Mouse (Mus musculus): ENCODE data around the gene Rab5c. TPM values are rescaled to one million over a fixed set of nuclear protein-coding genes. Genes with fewer than 3 reads are reported as not detected.

Gene Rab5c
- polyA plus RNA-seq, 1 experiment from 2014 or later = 18.4 TPM

DNA sequence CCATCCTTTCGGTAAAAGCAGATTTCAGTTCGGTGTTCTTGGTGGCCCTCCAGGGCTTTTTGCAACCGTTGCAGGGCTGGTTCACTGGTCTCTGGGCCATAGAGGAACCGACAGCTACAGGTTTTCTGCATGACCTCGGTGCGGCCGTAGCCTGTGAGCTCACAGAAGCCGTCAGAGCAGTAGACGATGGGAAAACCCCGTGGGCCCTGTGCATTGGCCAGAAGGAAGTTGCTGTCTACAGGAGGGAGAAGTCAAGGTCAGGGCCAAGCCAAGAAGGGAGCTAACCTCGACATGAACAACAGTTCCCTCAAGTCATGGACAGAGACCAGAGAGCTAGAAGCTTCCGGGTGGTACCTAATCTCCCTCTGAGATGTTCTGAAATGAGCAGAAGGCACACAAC is 19.6 kb upstream of the Rab5c start:
- no peak for ATAC-seq (ENCODE audit: low FRiP score, low TSS enrichment)

DNA sequence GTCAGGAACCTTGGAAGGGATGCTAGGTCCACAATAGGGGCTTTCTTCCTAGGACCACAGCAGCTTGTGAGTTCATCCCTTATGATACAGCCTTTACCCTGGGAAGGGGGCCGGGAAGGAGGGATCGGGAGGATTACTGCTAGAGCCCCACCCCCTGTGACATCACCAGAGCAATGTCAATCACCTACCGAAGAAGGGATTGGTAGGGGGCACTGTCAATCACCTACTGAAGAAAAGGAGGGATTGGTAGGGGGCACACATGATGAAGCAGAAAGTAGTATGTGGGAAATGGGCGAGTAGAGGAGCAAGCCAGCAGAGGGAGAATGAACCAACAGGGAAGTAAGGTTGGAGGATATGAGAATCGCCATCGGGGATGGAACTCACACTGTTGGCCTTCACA is 18.5 kb upstream of the Rab5c start:
- TF ChIP-seq CTCF (IDR thresholded peaks at IDR 0.05; ENCODE audit: low read depth) = no peak
- no peak for TF ChIP-seq EP300 (optimal IDR thresholded peaks at IDR 0.05)
- ATAC-seq (ENCODE audit: low FRiP score, low TSS enrichment) (no peak), DNase-seq (ENCODE audit: low spot score) (no peak)
- whole genome bisulfite sequencing = 64% methylated on average over 6 of the region's 6 CpGs
- Histone ChIP-seq H3K4me1 (replicated peaks; ENCODE audit: control insufficient read depth, insufficient read depth) (0 out of 2 replicates have a peak, but pooled peaks cover 4% of the 10 kb centered on the region), H3K27me3 (ENCODE audit: control insufficient read depth, insufficient read depth, low read length) (peaks cover 4% of the 10 kb centered on the region; the same call in 1 of the 2 replicates), H3K27ac (replicated peaks) (no peak overlapping the region), H3K4me2 (replicated peaks; ENCODE audit: low read depth) (no peak overlapping the region), H3K4me3 (ENCODE audit: low read depth, low read length) (no peak overlapping the region), H3K9ac (ENCODE audit: low read length) (no peak overlapping the region), H3K9me3 (ENCODE audit: control insufficient read depth, low read length) (no peaks in the 10 kb centered on the region), H3K36me3 (ENCODE audit: control insufficient read depth, insufficient read depth, low read length) (no peaks in the 10 kb centered on the region)

More for the DNA sequence above, 19.6 kb upstream of the Rab5c start:
- no peaks in the 10 kb centered on the region for H3K36me3 ChIP-seq (ENCODE audit: control insufficient read depth, insufficient read depth, low read length)
- H3K27ac ChIP-seq (replicated peaks) = no peak overlapping the region
- H3K9me3 ChIP-seq (ENCODE audit: control insufficient read depth, low read length) = no peaks in the 10 kb centered on the region
- TF ChIP-seq CTCF (IDR thresholded peaks at IDR 0.05; ENCODE audit: low read depth) (no peak), EP300 (optimal IDR thresholded peaks at IDR 0.05) (no peak)
- H3K4me3 ChIP-seq (ENCODE audit: low read depth, low read length) = no peak overlapping the region
- H3K27me3 ChIP-seq (ENCODE audit: control insufficient read depth, insufficient read depth, low read length) = peaks cover 4% of the 10 kb centered on the region; the same call in 1 of the 2 replicates
- H3K4me1 ChIP-seq (replicated peaks; ENCODE audit: control insufficient read depth, insufficient read depth) = 0 out of 2 replicates have a peak, but pooled peaks cover 6% of the 10 kb centered on the region
- 89% methylated on average over 12 of the region's 12 CpGs for WGBS
- no peak overlapping the region for H3K4me2 ChIP-seq (replicated peaks; ENCODE audit: low read depth)
- no peak overlapping the region for H3K9ac ChIP-seq (ENCODE audit: low read length)
- no peak for DNase-seq (ENCODE audit: low spot score)

DNA sequence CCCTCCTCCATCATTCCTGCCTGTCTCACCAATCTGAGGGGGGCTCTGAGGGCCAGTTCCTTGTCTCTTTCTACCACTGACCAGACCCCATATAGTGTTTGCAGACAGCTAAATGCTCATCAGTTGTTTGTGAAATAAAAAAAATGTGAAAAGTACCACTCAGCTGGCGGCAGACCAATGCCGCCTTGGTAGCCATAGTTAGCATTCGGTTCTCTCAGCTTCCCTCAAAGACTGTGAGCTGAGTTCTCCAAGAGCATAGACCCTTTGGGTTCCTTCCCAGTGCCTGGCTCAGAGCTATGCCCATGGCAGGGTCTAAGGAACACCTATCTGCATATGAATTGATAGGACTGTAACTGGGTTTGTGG is 16.7 kb upstream of the Rab5c start:
- ATAC-seq (ENCODE audit: low FRiP score, low TSS enrichment) (no peak), DNase-seq (ENCODE audit: low spot score) (no peak)
- Histone ChIP-seq H3K9me3 (ENCODE audit: control insufficient read depth, low read length) (no peaks in the 10 kb centered on the region), H3K27me3 (ENCODE audit: control insufficient read depth, insufficient read depth, low read length) (peaks cover 4% of the 10 kb centered on the region; the same call in 1 of the 2 replicates), H3K9ac (ENCODE audit: low read length) (no peak overlapping the region), H3K4me2 (replicated peaks; ENCODE audit: low read depth) (no peak overlapping the region), H3K4me3 (ENCODE audit: low read depth, low read length) (no peak overlapping the region), H3K36me3 (ENCODE audit: control insufficient read depth, insufficient read depth, low read length) (no peaks in the 10 kb centered on the region), H3K27ac (replicated peaks) (no peak overlapping the region), H3K4me1 (replicated peaks; ENCODE audit: control insufficient read depth, insufficient read depth) (0 out of 2 replicates have a peak, but pooled peaks cover 2% of the 10 kb centered on the region)
- TF ChIP-seq EP300 (optimal IDR thresholded peaks at IDR 0.05) = no peak
- TF ChIP-seq CTCF (IDR thresholded peaks at IDR 0.05; ENCODE audit: low read depth) = no peak
- WGBS = 84% methylated on average over 3 of the region's 3 CpGs

DNA sequence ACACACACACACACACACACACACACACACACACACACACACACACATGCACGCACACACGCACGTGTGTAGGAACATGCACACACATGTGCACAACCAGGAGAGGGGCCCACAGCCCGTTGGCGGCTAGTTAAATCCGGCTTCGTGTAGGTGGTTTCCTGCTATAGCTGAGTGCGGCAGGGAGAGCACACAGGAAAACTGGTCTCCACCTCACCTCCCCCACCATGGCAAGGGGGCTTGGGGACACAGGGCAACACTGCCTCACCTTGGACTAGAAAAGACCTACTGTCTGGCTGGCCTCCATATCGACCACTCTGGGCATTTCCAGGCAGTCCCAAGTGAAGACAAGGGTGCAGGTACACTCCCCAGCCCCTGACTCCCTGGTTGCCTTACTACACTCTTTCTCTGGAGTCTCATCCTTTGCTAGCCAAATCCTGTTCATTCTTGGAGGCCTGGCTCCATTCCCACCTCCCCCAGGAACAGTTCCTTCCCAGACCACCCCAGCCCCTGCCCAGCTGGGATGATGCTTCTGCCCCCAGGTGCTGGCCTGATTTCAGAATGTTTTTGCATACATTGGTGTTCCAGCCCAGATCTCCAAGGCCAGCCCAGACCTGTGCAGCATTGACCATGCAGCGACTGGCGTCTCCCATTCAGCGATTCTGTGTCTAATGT is 16.1 kb upstream of the Rab5c start:
- Histone ChIP-seq H3K4me1 (replicated peaks; ENCODE audit: control insufficient read depth, insufficient read depth) (no peaks in the 10 kb centered on the region), H3K36me3 (ENCODE audit: control insufficient read depth, insufficient read depth, low read length) (no peaks in the 10 kb centered on the region), H3K4me3 (ENCODE audit: low read depth, low read length) (no peak overlapping the region), H3K27me3 (ENCODE audit: control insufficient read depth, insufficient read depth, low read length) (peaks cover 3% of the 10 kb centered on the region; the same call in 1 of the 2 replicates), H3K9me3 (ENCODE audit: control insufficient read depth, low read length) (no peaks in the 10 kb centered on the region), H3K27ac (replicated peaks) (no peak overlapping the region), H3K4me2 (replicated peaks; ENCODE audit: low read depth) (no peak overlapping the region), H3K9ac (ENCODE audit: low read length) (no peak overlapping the region)
- ATAC-seq (ENCODE audit: low FRiP score, low TSS enrichment) (no peak), DNase-seq (ENCODE audit: low spot score) (no peak)
- TF ChIP-seq EP300 (optimal IDR thresholded peaks at IDR 0.05) (no peak), CTCF (IDR thresholded peaks at IDR 0.05; ENCODE audit: low read depth) (no peak)
- 81% methylated on average over 12 of the region's 12 CpGs for WGBS

DNA sequence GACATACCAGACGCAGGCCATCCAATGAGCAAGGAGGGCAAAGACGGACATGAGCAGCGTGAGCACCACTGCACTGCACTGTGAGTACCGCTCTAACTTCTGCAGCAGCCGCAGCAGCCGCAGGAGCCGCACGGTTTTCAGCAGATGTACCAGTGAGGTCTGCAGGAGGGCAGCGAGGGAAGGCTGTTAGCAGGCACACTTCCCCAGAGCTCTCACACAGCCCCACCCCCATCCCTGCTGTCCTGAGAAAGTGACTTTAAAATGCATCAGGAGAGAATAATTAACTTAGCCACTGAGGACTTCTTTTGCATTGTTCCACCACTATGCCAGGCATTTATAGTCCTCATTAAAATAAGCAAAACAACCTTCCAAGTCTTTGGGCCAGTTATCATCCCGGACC is 14.3 kb upstream of the Rab5c start:
- ATAC-seq (ENCODE audit: low FRiP score, low TSS enrichment) (no peak), DNase-seq (ENCODE audit: low spot score) (no peak)
- H3K4me2 ChIP-seq (replicated peaks; ENCODE audit: low read depth) = no peak overlapping the region
- 31% methylated on average over 10 of the region's 10 CpGs for WGBS
- no peak overlapping the region for H3K27ac ChIP-seq (replicated peaks)
- H3K9ac ChIP-seq (ENCODE audit: low read length) = no peak overlapping the region
- H3K9me3 ChIP-seq (ENCODE audit: control insufficient read depth, low read length) = no peaks in the 10 kb centered on the region
- H3K36me3 ChIP-seq (ENCODE audit: control insufficient read depth, insufficient read depth, low read length) = no peaks in the 10 kb centered on the region
- no peaks in the 10 kb centered on the region for H3K27me3 ChIP-seq (ENCODE audit: control insufficient read depth, insufficient read depth, low read length)
- TF ChIP-seq EP300 (optimal IDR thresholded peaks at IDR 0.05) = no peak
- no peak for TF ChIP-seq CTCF (IDR thresholded peaks at IDR 0.05; ENCODE audit: low read depth)
- no peak overlapping the region for H3K4me3 ChIP-seq (ENCODE audit: low read depth, low read length)
- H3K4me1 ChIP-seq (replicated peaks; ENCODE audit: control insufficient read depth, insufficient read depth) = no peaks in the 10 kb centered on the region

DNA sequence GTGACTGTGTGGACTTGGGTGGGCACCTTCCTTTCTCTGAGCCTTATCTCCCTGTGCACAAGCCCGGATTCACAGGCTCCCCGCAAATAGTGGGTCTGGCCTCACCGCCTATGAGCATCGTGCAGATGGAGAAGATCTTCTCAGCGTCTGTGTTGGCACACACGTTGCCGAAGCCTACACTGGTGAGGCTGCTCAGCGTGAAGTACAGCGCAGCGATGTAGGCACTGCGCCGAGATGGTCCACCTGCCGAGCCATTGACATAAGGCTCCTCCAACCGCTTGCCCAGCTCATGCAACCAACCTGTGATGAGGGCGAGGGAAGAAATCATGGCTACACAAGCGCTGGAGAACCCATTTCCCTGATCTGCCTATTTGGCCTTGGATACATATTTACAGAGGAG is 12.1 kb upstream of the Rab5c start:
- Histone ChIP-seq H3K4me3 (ENCODE audit: low read depth, low read length) (no peak overlapping the region), H3K27ac (replicated peaks) (no peak overlapping the region), H3K27me3 (ENCODE audit: control insufficient read depth, insufficient read depth, low read length) (no peaks in the 10 kb centered on the region), H3K36me3 (ENCODE audit: control insufficient read depth, insufficient read depth, low read length) (no peaks in the 10 kb centered on the region), H3K9ac (ENCODE audit: low read length) (no peak overlapping the region), H3K4me2 (replicated peaks; ENCODE audit: low read depth) (no peak overlapping the region), H3K4me1 (replicated peaks; ENCODE audit: control insufficient read depth, insufficient read depth) (no peaks in the 10 kb centered on the region), H3K9me3 (ENCODE audit: control insufficient read depth, low read length) (no peaks in the 10 kb centered on the region)
- 82% methylated on average over 16 of the region's 16 CpGs for WGBS
- DNase-seq (ENCODE audit: low spot score) (no peak), ATAC-seq (ENCODE audit: low FRiP score, low TSS enrichment) (no peak)
- TF ChIP-seq EP300 (optimal IDR thresholded peaks at IDR 0.05) (no peak), CTCF (IDR thresholded peaks at IDR 0.05; ENCODE audit: low read depth) (no peak)
